Mouse (Mus musculus) lung, embryonic 15.5 days (tissue): ENCODE data around the gene Aurka. TPM values are rescaled to one million over a fixed set of nuclear protein-coding genes. Genes with fewer than 3 reads are reported as not detected.

Experiments used
- ATAC-seq: fragments of 200-750 bp; cut with Nextera tagmentation; 2 replicates; pipeline ENCODE4 v1.8.0; 2017; ENCODE audit warnings: moderate number of reproducible peaks, borderline replicate concordance; ENCODE audit not compliant: low FRiP score, low TSS enrichment; ENCODE audit errors: extremely low read depth
- H3K27ac ChIP-seq: fragments of 300-500 bp; sonication (generic); 2 replicates; pipeline ENCODE4 v1.5.1; 2015; ENCODE audit warnings: moderate library complexity, mild to moderate bottlenecking, inconsistent platforms
- H3K27me3 ChIP-seq: fragments of 300-500 bp; sonication (generic); 2 replicates; pipeline ENCODE4 v1.6.1; 2015; ENCODE audit warnings: inconsistent platforms
- H3K36me3 ChIP-seq: fragments of 300-500 bp; sonication (generic); 2 replicates; pipeline ENCODE4 v1.6.1; 2015; ENCODE audit warnings: inconsistent platforms
- H3K4me1 ChIP-seq: fragments of 300-500 bp; sonication (generic); 2 replicates; pipeline ENCODE4 v1.6.1; 2015; ENCODE audit warnings: inconsistent platforms
- H3K4me2 ChIP-seq: fragments of 300-500 bp; sonication (generic); 2 replicates; pipeline ENCODE4 v1.6.1; 2015; ENCODE audit warnings: inconsistent platforms, mild to moderate bottlenecking, moderate library complexity
- H3K4me3 ChIP-seq: fragments of 300-500 bp; sonication (generic); 2 replicates; pipeline ENCODE4 v1.5.1; 2015; ENCODE audit warnings: mild to moderate bottlenecking, inconsistent platforms
- H3K9ac ChIP-seq: fragments of 300-500 bp; sonication (generic); 2 replicates; pipeline ENCODE4 v1.6.1; 2015; ENCODE audit warnings: inconsistent platforms
- H3K9me3 ChIP-seq: fragments of 300-500 bp; sonication (generic); 2 replicates; pipeline ENCODE4 v1.6.1; 2016; ENCODE audit warnings: inconsistent platforms
- WGBS: fragments of 180-500 bp; shearing (Covaris S2); methylation state at CpG from one replicate; pipeline ENCODE4 v1.1.7; 2015; 5-methylcytosine and 5-hydroxymethylcytosine counted together
- polyA plus RNA-seq: library from polyadenylated mRNA; unstranded; fragments of >200 nt; fragmentation: Nextera tagmentation; extraction: Ambion mirVana; gene quantifications from 2 replicates; pipeline ENCODE4 v1.2.1, GENCODE M21; 2015

Aurka gene
- polyA plus RNA-seq, 1 experiment from 2014 or later: 138 TPM

DNA sequence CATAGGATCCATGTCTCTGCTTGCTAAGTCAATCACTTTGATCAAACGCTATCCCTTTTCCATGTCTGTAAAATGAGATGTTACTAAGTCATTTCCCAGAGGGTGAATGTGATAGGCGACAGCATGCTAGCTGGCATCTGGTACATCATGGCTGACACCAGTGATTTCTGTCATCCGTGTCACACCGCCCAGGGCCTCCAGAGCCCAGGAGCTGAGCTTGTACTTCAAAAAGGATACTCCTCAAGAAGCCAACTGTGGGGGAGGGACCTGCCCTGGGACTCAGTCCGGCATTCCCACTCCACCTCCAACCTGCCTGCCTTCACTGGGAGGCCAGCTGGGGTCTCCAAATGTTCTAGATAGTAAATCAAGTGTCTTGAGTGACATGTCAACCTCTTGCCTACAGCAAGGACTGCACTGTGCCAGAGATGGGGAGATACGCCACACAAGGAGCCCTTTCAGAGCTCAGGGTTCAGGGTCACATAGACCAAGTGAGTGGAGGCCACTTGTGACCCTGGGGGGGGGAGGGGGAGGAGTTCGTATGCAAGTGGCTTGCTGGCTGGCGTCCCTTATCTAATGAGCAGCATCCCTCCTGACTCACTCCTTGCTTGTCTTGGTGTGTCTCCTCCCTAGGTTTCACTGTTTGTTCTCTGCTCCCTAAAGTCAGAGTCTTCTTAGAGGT, 23.3 kb downstream of the Aurka start:
- 42% methylated on average over 8 of the region's 8 CpGs for WGBS
- Histone ChIP-seq H3K27me3 (no peaks in the 10 kb centered on the region), H3K4me3 (peak overlapping the region; percentile 76), H3K9me3 (no peaks in the 10 kb centered on the region), H3K4me1 (peaks cover 50% of the 10 kb centered on the region), H3K9ac (0 out of 2 replicates have a peak overlapping the region, but pooled peaks have one; percentile 20), H3K4me2 (peak overlapping the region; percentile 92), H3K36me3 (0 out of 2 replicates have a peak, but pooled peaks cover 4% of the 10 kb centered on the region), H3K27ac (no peak overlapping the region)
- no peak for ATAC-seq

DNA sequence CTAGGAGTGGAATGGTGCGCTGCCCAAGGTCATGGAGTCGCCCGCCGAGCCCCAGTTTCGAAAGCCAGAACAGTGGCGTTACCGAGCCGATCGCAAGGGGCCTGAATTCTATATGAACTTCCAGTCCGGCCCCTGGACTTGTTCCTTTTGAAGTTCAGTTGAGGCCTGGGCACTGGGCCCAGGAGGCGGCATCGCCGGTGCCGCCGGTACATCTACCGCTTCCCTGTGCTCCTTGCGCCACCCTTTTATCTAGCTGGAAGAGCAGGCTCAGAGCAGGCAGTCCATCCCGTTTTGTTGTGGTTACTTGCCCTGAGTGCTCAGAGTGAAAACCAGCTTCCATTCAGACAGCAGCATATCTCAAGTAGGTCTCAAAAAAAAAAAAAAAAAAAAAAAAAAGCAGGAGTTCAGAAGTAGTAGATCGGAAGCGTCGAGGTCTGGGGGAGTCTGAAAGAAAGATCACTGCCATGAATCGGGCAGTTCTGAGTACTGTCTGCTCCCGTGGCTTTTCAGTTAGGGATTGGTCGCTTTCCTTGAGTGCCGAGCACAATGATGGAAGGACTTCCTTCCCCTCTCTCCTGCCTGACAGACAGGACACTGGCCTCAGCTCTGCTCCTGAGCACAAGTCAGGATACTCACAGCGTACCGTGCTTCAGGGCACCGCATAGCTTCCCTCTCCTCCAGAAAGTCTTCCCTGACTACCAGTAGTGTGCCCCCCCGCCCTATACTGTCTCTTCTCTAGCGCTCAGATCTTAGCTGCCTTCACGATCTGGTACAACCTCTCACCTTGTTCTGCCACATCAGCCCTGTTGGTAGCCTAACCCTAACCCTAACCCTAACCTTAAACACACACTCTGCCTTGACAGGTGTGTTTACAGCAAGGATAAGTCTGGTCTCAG, 24.1 kb downstream of the Aurka start:
- Histone ChIP-seq H3K27ac (peak overlapping the region; percentile 61), H3K9ac (peak overlapping the region; percentile 80)

DNA sequence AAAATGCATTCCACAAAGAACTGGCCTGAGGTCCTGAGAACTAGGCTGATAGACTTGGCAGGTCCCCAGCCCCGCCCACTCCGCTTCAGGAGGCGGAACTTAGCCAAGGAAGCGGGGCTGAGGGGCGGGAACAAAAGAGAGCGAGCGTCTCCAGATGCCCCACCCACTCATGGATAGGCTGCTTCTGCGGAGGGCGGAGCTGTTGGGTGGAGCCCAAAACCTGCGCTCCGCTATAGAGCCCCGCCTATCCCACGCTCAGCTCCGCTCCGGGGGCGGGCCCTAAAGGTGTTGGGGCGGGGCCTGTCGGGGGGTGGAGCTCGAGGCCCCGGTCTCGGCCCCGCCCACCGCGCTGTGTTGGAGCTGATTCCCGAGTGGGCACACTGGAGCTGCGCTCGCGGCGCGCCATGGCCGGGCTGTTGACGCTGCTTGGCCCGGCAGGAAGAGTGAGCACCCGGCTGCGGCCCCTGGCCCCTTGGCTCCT, 25.0 kb downstream of the Aurka start, which contains the start of gene Fam210b:
Gene Fam210b (plus strand): TSS at position 308 of the 481 bp plus-strand sequence.
- Histone ChIP-seq H3K4me1 (peaks cover 50% of the 10 kb centered on the region), H3K36me3 (0 out of 2 replicates have a peak, but pooled peaks cover 4% of the 10 kb centered on the region), H3K4me2 (peak within 1 kb of the TSS; percentile 92), H3K9ac (peak within 1 kb of the TSS; percentile 80), H3K27ac (peak within 1 kb of the TSS; percentile 81), H3K4me3 (peak within 1 kb of the TSS; percentile 76), H3K9me3 (no peaks in the 10 kb centered on the region), H3K27me3 (no peaks in the 10 kb centered on the region)
- WGBS: 1% methylated on average over 35 of the region's 35 CpGs
- ATAC-seq: peak; percentile 95

More for the DNA sequence above, 24.1 kb downstream of the Aurka start:
- no peaks in the 10 kb centered on the region for H3K27me3 ChIP-seq
- ATAC-seq: no peak
- H3K36me3 ChIP-seq: 0 out of 2 replicates have a peak, but pooled peaks cover 4% of the 10 kb centered on the region
- H3K4me2 ChIP-seq: peak overlapping the region; percentile 92
- WGBS: 6% methylated on average over 31 of the region's 31 CpGs
- H3K9me3 ChIP-seq: no peaks in the 10 kb centered on the region
- peaks cover 50% of the 10 kb centered on the region for H3K4me1 ChIP-seq
- peak overlapping the region; percentile 76 for H3K4me3 ChIP-seq

DNA sequence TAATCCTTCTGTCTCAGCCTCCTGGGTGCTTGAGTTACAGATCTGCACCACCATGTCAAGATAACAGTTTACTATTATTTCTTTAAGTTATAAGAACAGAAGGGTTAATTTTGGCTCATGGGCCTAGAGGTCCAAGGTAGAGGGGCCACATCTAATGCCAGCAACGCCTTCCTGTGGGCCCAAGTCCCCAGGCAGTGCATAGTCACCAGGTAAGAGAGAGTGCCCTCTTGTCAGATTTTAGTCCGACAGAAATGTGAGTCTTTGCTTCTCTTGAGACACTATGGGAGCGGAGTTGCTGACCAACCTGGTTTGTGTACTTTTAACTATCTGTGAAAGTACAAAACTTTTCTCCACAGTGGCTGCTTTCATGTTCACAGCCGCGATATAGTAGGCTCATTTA, 25.7 kb downstream of the Aurka start:
- H3K4me1 ChIP-seq: peaks cover 47% of the 10 kb centered on the region
- ATAC-seq: no peak; the same call in 1 of the 2 replicates
- peak overlapping the region; percentile 81 for H3K27ac ChIP-seq
- no peaks in the 10 kb centered on the region for H3K9me3 ChIP-seq
- H3K4me3 ChIP-seq: peak overlapping the region; percentile 18; the same call in 1 of the 2 replicates
- no peaks in the 10 kb centered on the region for H3K27me3 ChIP-seq
- H3K9ac ChIP-seq: no peak overlapping the region
- 23% methylated on average over 5 of the region's 5 CpGs for WGBS
- 0 out of 2 replicates have a peak, but pooled peaks cover under 1% of the 10 kb centered on the region for H3K36me3 ChIP-seq
- peak overlapping the region; percentile 92 for H3K4me2 ChIP-seq

DNA sequence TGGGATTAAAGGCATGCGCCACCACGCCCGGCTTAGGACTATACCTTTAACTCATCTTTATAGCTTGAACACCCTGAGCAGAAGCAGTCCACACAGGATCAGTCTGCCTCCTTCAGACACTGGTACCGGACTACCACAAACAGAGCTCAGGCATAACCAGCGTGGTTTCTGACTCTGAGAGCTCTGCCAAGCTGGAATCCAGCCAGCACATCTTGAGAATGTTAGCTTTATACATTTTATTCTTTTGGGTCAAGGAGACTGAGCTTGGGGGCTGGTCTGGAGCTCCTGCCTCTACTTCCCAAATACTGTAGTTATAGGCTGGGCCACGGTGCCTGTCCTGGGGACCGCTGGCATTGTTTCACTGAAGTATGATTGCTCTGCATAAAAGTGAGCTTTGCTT, 26.6 kb downstream of the Aurka start:
- Histone ChIP-seq H3K4me1 (peaks cover 38% of the 10 kb centered on the region), H3K9me3 (no peaks in the 10 kb centered on the region), H3K9ac (no peak overlapping the region), H3K4me3 (no peak overlapping the region), H3K27me3 (no peaks in the 10 kb centered on the region), H3K27ac (no peak overlapping the region), H3K4me2 (no peak overlapping the region), H3K36me3 (no peaks in the 10 kb centered on the region)
- ATAC-seq: no peak
- 78% methylated on average over 7 of the region's 7 CpGs for WGBS

DNA sequence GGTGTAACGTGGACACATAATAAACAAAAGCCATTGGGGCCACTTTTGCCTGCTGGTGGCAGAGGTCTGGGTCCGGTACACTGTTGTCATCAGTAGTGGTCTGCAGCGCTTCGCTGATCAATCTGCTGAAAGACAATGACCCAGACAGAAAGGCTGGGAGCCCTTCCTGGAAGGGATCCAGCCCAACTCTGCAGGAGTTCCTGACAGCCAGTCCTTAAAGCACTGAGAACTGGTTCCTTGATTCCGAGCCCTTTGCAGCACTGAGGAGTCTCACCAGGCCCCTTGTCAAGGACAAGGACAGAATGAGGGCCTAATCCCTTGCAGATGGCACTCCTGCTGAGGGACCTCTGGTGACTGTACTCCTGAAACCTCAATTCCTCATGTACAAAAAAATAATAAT, 28.7 kb downstream of the Aurka start:
- Histone ChIP-seq H3K27me3 (no peaks in the 10 kb centered on the region), H3K36me3 (no peaks in the 10 kb centered on the region), H3K4me2 (no peak overlapping the region), H3K9me3 (no peaks in the 10 kb centered on the region), H3K27ac (no peak overlapping the region), H3K9ac (no peak overlapping the region), H3K4me3 (no peak overlapping the region), H3K4me1 (peaks cover 17% of the 10 kb centered on the region)
- ATAC-seq: no peak
- 55% methylated on average over 5 of the region's 5 CpGs for WGBS

DNA sequence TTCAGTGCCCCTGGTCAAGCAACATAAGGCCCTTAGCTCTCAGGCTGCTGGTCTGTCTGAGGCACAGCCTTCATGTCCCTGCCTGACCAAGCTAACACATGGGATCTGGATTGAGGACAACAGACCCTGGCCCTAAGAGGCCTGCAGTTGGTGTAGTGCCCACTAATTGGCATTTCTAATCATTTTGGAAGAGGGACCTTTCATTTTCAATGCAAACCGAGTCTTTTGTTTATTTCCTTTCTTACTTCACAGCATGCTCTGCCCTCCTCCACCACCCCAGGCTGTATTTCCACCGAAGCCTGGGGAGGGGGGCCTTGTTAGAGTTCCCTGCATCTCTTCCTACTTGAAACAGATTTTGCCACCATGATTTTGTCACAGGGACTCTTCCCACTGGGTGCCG, 29.4 kb downstream of the Aurka start:
- Histone ChIP-seq H3K4me3 (no peak overlapping the region), H3K9ac (no peak overlapping the region), H3K27ac (no peak overlapping the region), H3K4me1 (peaks cover 14% of the 10 kb centered on the region), H3K36me3 (no peaks in the 10 kb centered on the region), H3K9me3 (no peaks in the 10 kb centered on the region), H3K27me3 (no peaks in the 10 kb centered on the region), H3K4me2 (no peak overlapping the region)
- no peak for ATAC-seq
- WGBS: 52% methylated on average over 3 of the region's 3 CpGs

DNA sequence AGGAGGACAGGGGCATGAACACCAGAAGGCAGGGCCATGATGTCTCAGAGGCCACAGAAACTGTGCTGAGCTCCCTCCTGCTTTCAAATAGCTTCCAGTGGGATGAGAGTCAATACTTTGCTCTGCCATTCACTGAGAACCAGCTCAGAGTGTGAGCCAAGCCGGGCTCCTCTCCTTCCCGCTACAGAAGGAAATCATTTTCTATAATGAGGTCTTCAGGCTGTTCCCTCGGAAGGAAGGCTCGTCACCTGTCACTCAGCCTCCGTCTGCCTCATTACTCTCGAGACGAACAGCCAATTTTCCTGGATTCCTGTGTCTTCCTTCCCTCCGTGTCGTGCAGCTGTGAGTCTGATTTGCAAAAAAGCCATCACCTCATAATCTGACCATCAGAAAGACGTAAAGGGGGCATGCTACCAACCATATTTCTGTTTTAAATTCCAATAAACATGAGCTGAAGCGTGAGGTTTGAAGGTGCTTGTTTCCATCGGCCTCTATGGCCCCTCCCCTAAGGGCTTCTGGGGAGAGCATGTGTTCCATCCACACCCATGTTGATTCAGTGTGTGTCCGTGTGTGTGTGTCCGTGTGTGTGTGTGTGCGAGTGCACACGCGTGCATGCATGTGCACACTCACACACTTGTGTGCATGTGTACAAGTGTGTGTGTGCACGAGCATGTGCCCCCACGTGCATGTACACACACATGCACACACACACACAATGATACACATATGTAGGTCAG, 32.0 kb downstream of the Aurka start:
- Histone ChIP-seq H3K27ac (no peak overlapping the region), H3K27me3 (no peaks in the 10 kb centered on the region), H3K4me1 (no peaks in the 10 kb centered on the region), H3K4me3 (no peak overlapping the region), H3K9ac (no peak overlapping the region), H3K4me2 (no peak overlapping the region), H3K9me3 (no peaks in the 10 kb centered on the region), H3K36me3 (no peaks in the 10 kb centered on the region)
- ATAC-seq: no peak
- WGBS: 64% methylated on average over 19 of the region's 19 CpGs

DNA sequence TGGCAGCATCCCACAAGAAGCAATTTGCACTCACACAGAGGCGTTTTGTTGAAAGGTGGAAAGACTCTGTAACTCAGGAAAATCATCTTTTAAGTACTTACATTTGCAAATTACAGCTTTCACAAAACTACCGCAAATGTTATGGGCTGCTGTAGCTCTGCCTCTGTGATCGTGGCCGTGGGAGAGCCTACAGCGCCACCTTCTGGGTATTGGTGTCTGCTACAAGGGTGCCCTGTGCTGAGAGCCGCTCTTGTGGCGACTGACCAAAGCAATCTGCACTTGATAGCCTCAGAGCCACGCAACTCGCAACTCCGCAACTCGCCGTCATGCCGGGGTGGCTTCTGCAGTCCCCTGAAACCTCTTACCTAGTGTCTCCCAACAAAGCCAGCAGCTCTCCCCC, 41.2 kb downstream of the Aurka start:
- Histone ChIP-seq H3K9me3 (no peaks in the 10 kb centered on the region), H3K4me1 (no peaks in the 10 kb centered on the region), H3K4me2 (no peak overlapping the region), H3K27me3 (peaks cover 20% of the 10 kb centered on the region; the same call in 1 of the 2 replicates), H3K27ac (no peak overlapping the region), H3K4me3 (no peak overlapping the region), H3K36me3 (no peaks in the 10 kb centered on the region), H3K9ac (no peak overlapping the region)
- 6% methylated on average over 13 of the region's 13 CpGs for WGBS
- no peak for ATAC-seq

DNA sequence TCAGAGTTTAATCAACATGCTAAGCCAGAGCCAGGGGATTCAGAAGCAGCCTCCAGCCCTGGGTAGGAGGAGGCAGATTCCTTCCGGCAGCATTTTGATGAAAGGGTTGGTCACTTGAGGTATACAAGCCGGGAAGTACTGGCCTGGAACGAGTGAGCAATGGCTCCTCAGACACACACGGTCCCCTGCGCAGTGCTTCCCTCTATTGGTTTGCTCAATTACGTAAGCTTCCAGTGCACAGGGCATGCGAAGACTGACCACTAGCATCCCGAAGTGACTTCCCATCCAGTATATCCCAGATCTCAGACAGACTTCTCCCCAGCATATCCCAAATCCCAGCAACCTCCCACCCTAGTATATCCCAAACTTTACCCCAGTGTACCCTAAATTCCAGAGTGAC, 42.1 kb downstream of the Aurka start:
- Histone ChIP-seq H3K9me3 (no peaks in the 10 kb centered on the region), H3K4me3 (no peak overlapping the region), H3K36me3 (no peaks in the 10 kb centered on the region), H3K4me1 (no peaks in the 10 kb centered on the region), H3K4me2 (no peak overlapping the region), H3K9ac (no peak overlapping the region), H3K27ac (no peak overlapping the region), H3K27me3 (peaks cover 20% of the 10 kb centered on the region; the same call in 1 of the 2 replicates)
- ATAC-seq: no peak
- 33% methylated on average over 8 of the region's 8 CpGs for WGBS

DNA sequence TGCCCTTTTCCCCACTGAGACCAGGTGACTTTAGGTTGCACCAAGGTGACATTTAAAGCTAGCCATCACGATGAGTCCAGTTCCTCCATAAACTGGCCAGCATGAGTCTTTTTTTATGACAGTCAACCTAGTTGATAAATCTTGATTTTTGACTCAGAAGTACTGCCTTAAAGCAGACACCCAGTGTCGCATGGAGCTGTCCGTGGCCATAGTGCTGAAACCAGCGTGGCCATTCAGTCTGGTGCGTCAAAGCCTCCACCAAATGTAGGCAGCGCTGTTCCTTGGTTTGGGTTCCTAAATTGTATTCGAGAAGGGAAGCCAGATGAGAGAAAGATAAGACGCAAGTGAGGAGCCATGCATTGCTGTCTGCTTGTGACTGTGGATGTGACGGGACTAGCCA, 49.5 kb downstream of the Aurka start:
- ATAC-seq: no peak
- Histone ChIP-seq H3K4me1 (no peaks in the 10 kb centered on the region), H3K9me3 (no peaks in the 10 kb centered on the region), H3K27me3 (no peaks in the 10 kb centered on the region), H3K4me2 (no peak overlapping the region), H3K4me3 (no peak overlapping the region), H3K9ac (no peak overlapping the region), H3K27ac (no peak overlapping the region), H3K36me3 (no peaks in the 10 kb centered on the region)
- WGBS: 13% methylated on average over 9 of the region's 9 CpGs
